Mouse (Mus musculus): ENCODE measurements around the gene Lancl1.

DNA sequence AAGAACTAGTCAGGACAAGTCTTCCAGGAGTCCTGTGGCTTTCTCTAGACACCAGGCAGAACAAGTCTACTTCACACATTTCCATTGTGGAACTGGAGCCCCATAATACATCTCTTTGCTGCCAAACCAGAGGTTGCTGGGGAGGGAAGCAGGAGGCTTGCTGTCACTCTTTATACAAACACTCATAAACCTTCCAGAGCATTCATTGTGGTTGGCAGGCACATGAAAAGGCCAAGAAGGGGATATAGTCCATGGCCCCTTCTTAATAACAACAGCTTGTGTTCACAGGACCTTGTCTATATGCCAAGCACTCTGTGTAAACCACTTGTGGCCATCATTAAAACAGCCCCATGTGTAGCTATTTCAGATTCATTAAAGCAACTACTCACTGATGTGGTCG, 6.4 kb upstream of the Lancl1 start:
- TF ChIP-seq CTCF (IDR thresholded peaks at IDR 0.05; ENCODE audit: borderline replicate concordance, insufficient read depth, low read length) (no peak), POLR2A (IDR thresholded peaks at IDR 0.05; ENCODE audit: low read depth, low read length) (no peak)

All from embryonic fibroblast, embryonic 13.5 days (primary cell).